Mouse (Mus musculus) CH12.LX (cell line): Measurements from ENCODE around the gene Slc9a3r1. TPM values are rescaled to one million over a fixed set of nuclear protein-coding genes. Genes with fewer than 3 reads are reported as not detected.
A peak's percentile ranks its signal among the peaks of the same experiment; 100 is the strongest.

Experiments
- DNase-seq: peaks from one replicate; pipeline ENCODE4 v3.0.0-alpha.2; 2013; ENCODE audit errors: extremely low read depth
- H3K27ac ChIP-seq: 2 replicates; pipeline ENCODE4 v1.5.1; 2012; ENCODE audit warnings: low read depth, mild to moderate bottlenecking, control low read depth, moderate library complexity; ENCODE audit not compliant: insufficient read depth
- H3K27me3 ChIP-seq: replicated peaks from 2 replicates; pipeline ENCODE3; 2012; ENCODE audit warnings: inconsistent platforms
- H3K36me3 ChIP-seq, 2 experiments: replicated peaks in 1 of 2; 2 replicates each; pipeline versions ENCODE3 to v1.6.1; 2012; ENCODE audit warnings: inconsistent platforms in 1 of 2, low read length in 1 of 2, mild to moderate bottlenecking in 1 of 2, mixed read lengths in 1 of 2, moderate library complexity in 1 of 2; ENCODE audit not compliant: control insufficient read depth in 1 of 2, insufficient read depth in 1 of 2
- H3K4me1 ChIP-seq, 2 experiments: 2 replicates each; pipeline ENCODE4 v1.6.1; 2012; ENCODE audit warnings: inconsistent platforms in 1 of 2, moderate library complexity in 1 of 2; ENCODE audit not compliant: insufficient read depth in 2 of 2, control insufficient read depth in 1 of 2
- H3K4me2 ChIP-seq: 2 replicates; pipeline ENCODE4 v1.6.1; 2012; ENCODE audit warnings: low read depth, mild to moderate bottlenecking, control low read depth; ENCODE audit not compliant: poor library complexity, insufficient read depth, severe bottlenecking
- H3K4me3 ChIP-seq, 3 experiments: fragments of 150-350 bp in 1 of 3; sonication (generic) in 1 of 3; replicated peaks in 1 of 3; 2 replicates each; pipeline versions ENCODE3 to v1.5.1; 2011 to 2012; ENCODE audit warnings: low read depth in 2 of 3, low read length in 2 of 3, mild to moderate bottlenecking in 2 of 3, moderate library complexity in 2 of 3, control low read depth in 1 of 3, improper control_type of control experiment in 1 of 3, inconsistent platforms in 1 of 3, mixed read lengths in 1 of 3; ENCODE audit not compliant: poor library complexity in 1 of 3
- H3K79me2 ChIP-seq: replicated peaks from 2 replicates; pipeline ENCODE4 v1.6.1; 2012; ENCODE audit warnings: mild to moderate bottlenecking, moderate library complexity; ENCODE audit not compliant: control insufficient read depth, poor library complexity, insufficient read depth, severe bottlenecking; ENCODE audit errors: extremely low read depth
- H3K9ac ChIP-seq: 2 replicates; pipeline ENCODE4 v1.6.1; 2012; ENCODE audit warnings: low read depth, mild to moderate bottlenecking, control low read depth, moderate library complexity; ENCODE audit not compliant: insufficient read depth
- H3K9me3 ChIP-seq: replicated peaks from 2 replicates; pipeline ENCODE3; 2012; ENCODE audit warnings: low read length, inconsistent platforms, mixed read lengths
- CHD1 ChIP-seq: IDR thresholded peaks from 2 replicates; pipeline ENCODE4 v1.6.1; 2012; ENCODE audit warnings: low read depth, low read length, improper control_type of control experiment, inconsistent platforms
- CTCF ChIP-seq, 2 experiments: IDR thresholded peaks in 1 of 2; conservative IDR thresholded peaks in 1 of 2; 2 replicates each; pipeline ENCODE4 v1.5.1; 2011 to 2012; ENCODE audit warnings: low read depth in 2 of 2, low read length in 2 of 2, improper control_type of control experiment in 1 of 2, inconsistent platforms in 1 of 2, mild to moderate bottlenecking in 1 of 2, moderate library complexity in 1 of 2
- ELF1 ChIP-seq: IDR thresholded peaks from 2 replicates; pipeline ENCODE4 v1.6.1; 2014; ENCODE audit warnings: low read depth, mild to moderate bottlenecking, inconsistent platforms, low read length, improper control_type of control experiment
- EP300 ChIP-seq: IDR thresholded peaks from 2 replicates; pipeline ENCODE4 v1.6.1; 2011; ENCODE audit warnings: low read length, improper control_type of control experiment
- GABPA ChIP-seq: IDR thresholded peaks from 2 replicates; pipeline ENCODE4 v1.6.1; 2012; ENCODE audit warnings: low read depth, low read length, improper control_type of control experiment, inconsistent platforms; ENCODE audit not compliant: insufficient replicate concordance
- IRF4 ChIP-seq: IDR thresholded peaks from 2 replicates; pipeline ENCODE4 v1.6.1; 2014; ENCODE audit warnings: low read depth, mild to moderate bottlenecking, inconsistent platforms, low read length, improper control_type of control experiment
- KAT2A ChIP-seq: IDR thresholded peaks from 2 replicates; pipeline ENCODE4 v1.6.1; 2012; ENCODE audit warnings: low read length, improper control_type of control experiment, inconsistent platforms; ENCODE audit not compliant: insufficient replicate concordance
- MAFK ChIP-seq: IDR thresholded peaks from 2 replicates; pipeline ENCODE4 v1.6.1; 2011; ENCODE audit warnings: low read length, improper control_type of control experiment; ENCODE audit not compliant: insufficient replicate concordance
- MAZ ChIP-seq: IDR thresholded peaks from 2 replicates; pipeline ENCODE4 v1.6.1; 2012; ENCODE audit warnings: low read depth, mild to moderate bottlenecking, inconsistent platforms, low read length, improper control_type of control experiment, moderate library complexity
- MEF2A ChIP-seq: IDR thresholded peaks from 2 replicates; pipeline ENCODE4 v1.6.1; 2014; ENCODE audit warnings: low read depth, mild to moderate bottlenecking, inconsistent platforms, low read length, improper control_type of control experiment, borderline replicate concordance
- MYC ChIP-seq: IDR thresholded peaks from 2 replicates; pipeline ENCODE4 v1.6.1; 2011; ENCODE audit warnings: low read depth, mild to moderate bottlenecking, improper control_type of control experiment, low read length
- NRF1 ChIP-seq: IDR thresholded peaks from 2 replicates; pipeline ENCODE4 v1.6.1; 2014; ENCODE audit warnings: low read depth, mild to moderate bottlenecking, inconsistent platforms, low read length, improper control_type of control experiment, moderate library complexity
- PAX5 ChIP-seq: IDR thresholded peaks from 2 replicates; pipeline ENCODE4 v1.6.1; 2012; ENCODE audit warnings: low read length, inconsistent platforms, mixed read lengths
- RAD21 ChIP-seq: IDR thresholded peaks from 2 replicates; pipeline ENCODE4 v1.6.1; 2011; ENCODE audit warnings: low read depth, mild to moderate bottlenecking, low read length, improper control_type of control experiment, moderate library complexity
- SIN3A ChIP-seq: IDR thresholded peaks from 2 replicates; pipeline ENCODE4 v1.6.1; 2012; ENCODE audit warnings: low read length, improper control_type of control experiment, inconsistent platforms
- SMC3 ChIP-seq: IDR thresholded peaks from 2 replicates; pipeline ENCODE4 v1.6.1; 2011; ENCODE audit warnings: low read depth, low read length, improper control_type of control experiment
- TCF12 ChIP-seq: IDR thresholded peaks from 2 replicates; pipeline ENCODE4 v1.6.1; 2014; ENCODE audit warnings: low read depth, mild to moderate bottlenecking, inconsistent platforms, low read length, improper control_type of control experiment
- USF1 ChIP-seq: IDR thresholded peaks from 2 replicates; pipeline ENCODE4 v1.6.1; 2014; ENCODE audit warnings: low read depth, mild to moderate bottlenecking, inconsistent platforms, low read length, improper control_type of control experiment
- ZC3H11A ChIP-seq: IDR thresholded peaks from 2 replicates; pipeline ENCODE4 v1.6.1; 2012; ENCODE audit warnings: low read depth, mild to moderate bottlenecking, inconsistent platforms, low read length, improper control_type of control experiment
- ZMIZ1 ChIP-seq: IDR thresholded peaks from 2 replicates; pipeline ENCODE4 v1.6.1; 2012; ENCODE audit warnings: low read depth, mild to moderate bottlenecking, inconsistent platforms, low read length, improper control_type of control experiment
- dilution Hi-C: fragments of 300-500 bp; cut with MboI; formaldehyde crosslinking; loops from 2 replicates; pipeline ENCODE4 v1.14.3; 2020; ENCODE audit warnings: low sequenced_read_pairs; ENCODE audit not compliant: extremely low pct_unique_long_range_greater_than_20kb, extremely low pct_ligation_motif_present
- in situ Hi-C: fragments of 300-500 bp; cut with MboI; formaldehyde crosslinking; loops from 3 replicates; pipeline ENCODE4 v1.14.3; 2019; ENCODE audit warnings: low sequenced_read_pairs, low pct_ligation_motif_present, low pct_unique_long_range_greater_than_20kb, mixed read lengths
- polyA plus RNA-seq: library from polyadenylated mRNA; unstranded; fragments of >175 nt; gene quantifications from 2 replicates; pipeline ENCODE4 v1.2.1, GENCODE M21; 2012; ENCODE audit warnings: low read depth; ENCODE audit not compliant: insufficient read length
- total RNA-seq, 2 experiments: library from RNA; depleted of rRNA; stranded (reverse); fragments of 300-350 nt in 1 of 2; fragments of >200 nt in 1 of 2; gene quantifications; 2 replicates each; pipeline ENCODE4 v1.2.3; 2012 to 2014

The Slc9a3r1 gene
- total and polyA plus RNA-seq, 3 experiments, result 51.9 to 69.0 (median 63.7) TPM

DNA sequence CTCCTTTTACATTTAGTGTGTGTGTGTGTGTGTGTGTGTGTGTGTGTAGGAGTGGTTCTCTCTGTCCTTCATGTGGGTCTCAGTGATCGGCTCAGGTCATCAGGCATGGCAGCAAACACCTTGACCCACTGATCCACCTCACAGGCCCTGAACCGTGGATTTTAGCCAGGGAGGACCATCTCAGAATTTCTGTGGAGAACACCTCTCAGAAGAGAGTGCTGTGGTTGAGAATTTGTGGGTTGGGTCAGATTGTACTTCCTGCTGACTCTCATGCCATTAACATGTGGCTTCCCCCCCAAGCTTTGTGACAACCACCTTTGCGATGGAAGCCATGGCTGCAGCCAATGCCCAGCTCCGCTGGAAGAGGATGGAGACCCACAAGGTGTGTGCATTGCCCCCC, 37.4 kb downstream of the Slc9a3r1 start:
- no peak overlapping the region for H3K27ac ChIP-seq
- in situ Hi-C loops, result loop anchor here (5.0 kb wide), 1 partner anchor 157 kb away; no protein-coding TSS in a partner anchor
- no peak for DNase-seq
- no peak overlapping the region for H3K4me2 ChIP-seq
- no peaks in the 10 kb centered on the region for H3K27me3 ChIP-seq
- no peak overlapping the region for H3K4me3 ChIP-seq
- no peaks in the 10 kb centered on the region for H3K79me2 ChIP-seq
- dilution Hi-C loops, result no loop called here
- H3K9me3 ChIP-seq, result no peaks in the 10 kb centered on the region
- H3K9ac ChIP-seq, result no peak overlapping the region
- H3K4me1 ChIP-seq, result 0 out of 4 replicates have a peak, but pooled peaks cover 0 to 2% of the 10 kb centered on the region in 2 experiments
- no peak for TF ChIP-seq ZC3H11A
- no peak for TF ChIP-seq CHD1
- no peak for TF ChIP-seq PAX5
- no peak for TF ChIP-seq ZMIZ1
- no peak for TF ChIP-seq MAFK
- TF ChIP-seq GABPA, result no peak
- no peak for TF ChIP-seq MAZ
- TF ChIP-seq SIN3A, result no peak
- TF ChIP-seq CTCF (conservative IDR thresholded peaks at IDR 0.05 in 1 of 2, IDR thresholded peaks at IDR 0.05 in 1 of 2; ENCODE audit: low read depth in 2 of 2, low read length in 2 of 2), result no peak
- no peak for TF ChIP-seq MYC
- no peak for TF ChIP-seq KAT2A
- TF ChIP-seq MEF2A, result no peak
- no peak for TF ChIP-seq EP300
- TF ChIP-seq USF1, result no peak
- H3K36me3 ChIP-seq, result peaks cover 54 to 96% of the 10 kb centered on the region in 2 experiments

DNA sequence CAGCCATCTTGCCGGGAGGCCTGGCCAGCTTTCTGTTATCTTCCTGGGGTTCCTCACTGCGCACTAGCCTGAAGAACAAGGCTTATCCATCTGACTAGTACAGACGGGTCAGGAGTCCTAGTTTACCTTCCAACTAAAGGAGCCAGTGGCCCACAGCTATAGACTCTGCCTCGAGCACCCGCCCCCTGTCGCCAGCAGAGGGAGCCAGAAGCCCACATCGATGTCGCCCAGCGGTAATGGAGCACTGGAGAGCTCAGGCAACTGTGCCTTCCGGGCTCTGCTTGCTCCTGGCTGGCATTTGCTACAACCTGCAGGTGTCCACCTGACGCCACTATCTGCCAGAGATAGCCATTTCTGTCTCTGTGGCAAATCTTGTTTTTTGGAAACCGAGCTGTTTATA, 39.2 kb downstream of the Slc9a3r1 start:
- in situ Hi-C loops, result loop anchor here (5.0 kb wide), 1 partner anchor 155 kb away; no protein-coding TSS in a partner anchor
- Histone ChIP-seq H3K27me3 (no peaks in the 10 kb centered on the region), H3K4me3 (no peak overlapping the region), H3K79me2 (no peaks in the 10 kb centered on the region), H3K4me1 (0 out of 4 replicates have a peak, but pooled peaks cover 0 to 2% of the 10 kb centered on the region in 2 experiments), H3K9me3 (no peaks in the 10 kb centered on the region), H3K9ac (no peak overlapping the region)
- TF ChIP-seq NRF1 (peak; percentile 23; the same call in 1 of the 2 replicates), CHD1 (no peak), MAZ (0 out of 2 replicates have a peak, but pooled peaks have one; percentile 20), SMC3 (peak; percentile 99), RAD21 (peak; percentile 98), IRF4 (0 out of 2 replicates have a peak, but pooled peaks have one; percentile 22), CTCF (conservative IDR thresholded peaks at IDR 0.05 in 1 of 2, IDR thresholded peaks at IDR 0.05 in 1 of 2; ENCODE audit: low read depth in 2 of 2, low read length in 2 of 2) (peak; percentile 88 to 99), TCF12 (no peak), ELF1 (peak; percentile 38; the same call in 1 of the 2 replicates), ZC3H11A (peak; percentile 89)
- TF ChIP-seq, all 38 proteins: peak for 8
- H3K27ac ChIP-seq, result no peak overlapping the region
- dilution Hi-C loops, result no loop called here
- H3K36me3 ChIP-seq, result peaks cover 64 to 97% of the 10 kb centered on the region in 2 experiments
- no peak overlapping the region for H3K4me2 ChIP-seq
- DNase-seq, result peak; percentile 76
